Mouse (Mus musculus): ENCODE data around the gene Nprl3.
"Not testable (repeated sequence)": the region's sequence is repeated elsewhere in the genome, so short reads cannot be mapped to it uniquely, and the experiment has no call there.

The Nprl3 gene

DNA sequence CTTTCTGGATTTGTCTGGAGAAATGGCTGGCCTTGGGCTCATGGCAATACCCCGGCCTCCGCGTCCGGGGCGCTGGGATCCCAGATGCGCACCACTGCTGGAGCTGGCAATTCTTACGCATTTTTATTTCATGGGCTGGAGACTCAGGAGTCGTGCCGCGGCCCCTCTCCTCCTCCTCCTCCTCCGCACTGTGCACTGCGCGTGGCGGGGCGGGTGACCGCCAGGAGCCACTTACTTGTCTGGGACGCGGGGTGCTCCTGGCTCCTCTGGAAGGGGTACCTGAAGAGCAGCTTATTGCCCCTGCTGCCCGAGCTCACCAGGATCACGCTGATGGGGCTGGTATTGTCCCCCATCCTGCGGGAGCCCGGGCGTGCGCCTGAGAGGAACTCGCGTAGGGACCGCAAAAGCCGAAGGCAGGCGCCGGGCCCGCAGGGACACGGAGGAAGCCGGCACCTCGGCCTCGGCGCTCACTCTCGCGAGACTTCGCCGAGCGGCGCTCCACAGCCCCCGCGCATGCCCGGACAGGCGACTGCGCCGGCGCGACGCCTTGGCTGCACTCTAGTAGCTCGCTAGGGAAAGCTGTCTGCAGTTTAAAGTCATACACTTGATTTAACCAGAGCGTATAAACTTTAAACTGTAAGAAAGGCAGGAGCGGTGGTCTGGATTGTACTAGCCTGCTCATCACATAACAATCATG lies at the start of gene Nprl3:
Gene Nprl3 (minus strand): TSS at position 520 of the 697 bp plus-strand sequence.
- DNase-seq (ENCODE audit: low read depth, low spot score): peak; percentile 91

DNA sequence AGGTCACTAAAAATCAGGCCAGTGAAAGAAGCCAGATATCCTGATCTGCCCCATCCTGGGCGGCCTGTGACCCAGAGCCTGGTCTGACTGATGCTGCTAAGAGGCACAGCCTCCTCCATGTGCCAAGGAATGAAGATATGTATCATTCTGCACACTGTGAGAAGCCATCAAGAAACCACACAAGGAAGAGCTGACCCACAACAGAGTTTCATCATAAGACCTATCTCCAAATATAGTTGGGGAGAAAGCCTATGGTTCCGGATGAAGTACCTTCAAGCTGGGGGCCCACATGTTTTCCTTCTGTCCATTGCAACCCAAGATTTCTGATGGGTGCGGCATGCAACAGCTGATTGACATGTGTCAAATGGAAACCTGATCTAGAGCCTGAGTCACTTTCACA lies 48.5 kb upstream of the Nprl3 start:
- DNase-seq (ENCODE audit: low read depth, low spot score): no peak

- DNase-seq (ENCODE audit: low read depth, low spot score): no peak
Observed at GRCm38 (mm10) chr11:32309928-32310327, 42.4 kb upstream of the Nprl3 start.

- DNase-seq (ENCODE audit: low read depth, low spot score): no peak
Observed at GRCm38 (mm10) chr11:32309446-32309845, 41.9 kb upstream of the Nprl3 start.

GRCm38 (mm10) chr11:32307006-32307405 lies 39.5 kb upstream of the Nprl3 start:
- no peak for DNase-seq (ENCODE audit: low read depth, low spot score)

DNA sequence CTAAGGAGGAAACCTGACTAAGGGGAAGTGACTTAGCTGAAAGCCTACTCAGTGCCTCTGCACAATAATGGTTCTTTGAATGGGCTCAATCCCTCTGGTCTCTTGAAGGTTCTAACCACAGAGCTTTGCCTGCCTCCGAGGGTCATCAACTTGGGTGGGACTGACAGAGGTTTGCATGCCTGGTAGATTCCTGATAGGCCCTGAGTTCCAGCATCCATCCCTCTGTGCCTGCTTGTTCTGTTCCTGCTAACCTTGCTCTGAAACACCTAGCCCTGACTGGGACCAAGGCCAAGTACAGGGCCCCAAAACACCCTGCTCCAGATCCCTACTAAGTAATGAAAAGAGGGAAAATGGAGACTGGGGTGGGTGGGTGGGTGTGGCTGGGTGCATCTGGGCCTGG lies 35.9 kb upstream of the Nprl3 start:
- no peak for DNase-seq (ENCODE audit: low read depth, low spot score)

DNA sequence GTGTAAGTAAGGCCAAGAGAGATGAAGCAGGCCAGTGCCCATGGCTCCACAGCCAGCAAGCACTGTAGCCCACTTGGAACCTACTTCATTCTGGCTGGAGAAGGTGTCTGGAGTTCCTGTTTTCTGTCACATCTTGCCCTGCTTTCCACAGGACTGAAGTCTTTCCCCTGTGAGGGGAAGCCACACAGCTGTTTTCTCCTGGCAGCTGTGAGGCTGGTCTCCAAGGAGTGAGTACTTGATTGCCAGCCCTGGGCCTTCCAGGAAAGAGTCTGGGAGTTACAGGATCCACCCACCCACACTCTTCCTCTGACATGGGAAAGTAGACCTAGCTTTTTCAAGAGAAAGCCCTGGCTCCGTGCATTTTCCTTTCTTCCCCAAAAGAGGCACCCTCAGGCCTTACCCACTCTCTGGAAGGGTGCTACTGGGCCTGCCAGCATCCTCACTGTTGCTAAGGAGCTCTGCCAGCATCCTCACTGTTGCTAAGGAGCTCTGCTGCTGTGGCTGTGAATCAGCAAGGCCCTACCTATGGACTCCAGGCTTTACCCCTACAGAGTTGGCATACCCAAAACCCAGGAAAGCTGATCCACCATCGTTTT lies 35.4 kb upstream of the Nprl3 start:
- no peak for DNase-seq (ENCODE audit: low read depth, low spot score)

GRCm38 (mm10) chr11:32301506-32301905 lies 34.0 kb upstream of the Nprl3 start:
- DNase-seq (ENCODE audit: low read depth, low spot score): no peak

DNA sequence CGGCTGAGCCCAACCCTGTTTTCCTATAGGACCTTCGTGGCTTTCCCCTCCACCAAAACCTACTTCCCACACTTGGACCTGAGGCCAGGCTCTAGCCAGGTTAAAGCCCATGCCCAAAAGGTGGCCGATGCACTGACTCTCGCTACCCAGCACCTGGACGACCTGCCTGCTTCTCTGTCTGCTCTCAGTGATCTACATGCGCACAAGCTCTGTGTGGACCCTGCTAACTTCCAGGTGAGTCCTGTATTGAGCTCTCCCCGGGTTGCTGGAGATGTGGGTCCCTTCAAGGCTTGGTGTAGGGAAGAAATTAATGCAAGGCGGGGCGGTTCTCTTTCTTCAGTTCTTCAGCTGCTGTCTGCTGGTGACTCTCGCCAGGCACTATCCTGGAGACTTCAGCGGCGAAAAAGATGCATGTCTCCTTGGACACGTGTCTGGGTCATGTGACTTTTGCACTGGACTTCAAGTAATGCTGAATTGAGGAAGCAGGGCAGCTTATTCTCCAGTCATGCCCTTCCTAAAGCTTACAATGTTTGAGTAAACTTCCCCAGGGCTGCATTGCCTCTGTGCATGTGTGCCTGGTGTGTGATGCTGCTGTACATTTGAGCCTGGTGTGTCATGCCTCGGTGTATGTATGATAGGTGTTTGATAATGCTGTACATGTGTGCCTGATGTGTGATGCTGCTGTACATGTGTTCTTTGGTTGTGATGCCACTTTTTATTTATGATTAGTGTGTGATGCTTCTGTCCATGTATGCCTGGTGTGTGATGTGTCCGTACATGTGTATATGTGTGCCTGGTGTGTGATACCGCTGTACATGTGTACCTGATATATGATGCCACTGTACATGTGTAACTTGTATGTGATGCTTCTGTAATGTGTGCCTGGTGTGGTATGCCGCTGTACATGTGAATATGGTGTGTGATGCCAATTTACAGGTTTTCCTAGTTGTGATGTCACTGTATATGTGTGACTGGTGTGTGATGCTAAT lies 33.1 kb upstream of the Nprl3 start:
- no peak for DNase-seq (ENCODE audit: low read depth, low spot score)

- not testable (repeated sequence) for DNase-seq (ENCODE audit: low read depth, low spot score)
Observed at GRCm38 (mm10) chr11:32299865-32300264, 32.4 kb upstream of the Nprl3 start, which contains the start of gene Hbq1a. Hbq1a (plus strand) TSS chr11:32300069.

- no peak for DNase-seq (ENCODE audit: low read depth, low spot score)
Observed at GRCm38 (mm10) chr11:32298532-32298918, 31.0 kb upstream of the Nprl3 start.

DNA sequence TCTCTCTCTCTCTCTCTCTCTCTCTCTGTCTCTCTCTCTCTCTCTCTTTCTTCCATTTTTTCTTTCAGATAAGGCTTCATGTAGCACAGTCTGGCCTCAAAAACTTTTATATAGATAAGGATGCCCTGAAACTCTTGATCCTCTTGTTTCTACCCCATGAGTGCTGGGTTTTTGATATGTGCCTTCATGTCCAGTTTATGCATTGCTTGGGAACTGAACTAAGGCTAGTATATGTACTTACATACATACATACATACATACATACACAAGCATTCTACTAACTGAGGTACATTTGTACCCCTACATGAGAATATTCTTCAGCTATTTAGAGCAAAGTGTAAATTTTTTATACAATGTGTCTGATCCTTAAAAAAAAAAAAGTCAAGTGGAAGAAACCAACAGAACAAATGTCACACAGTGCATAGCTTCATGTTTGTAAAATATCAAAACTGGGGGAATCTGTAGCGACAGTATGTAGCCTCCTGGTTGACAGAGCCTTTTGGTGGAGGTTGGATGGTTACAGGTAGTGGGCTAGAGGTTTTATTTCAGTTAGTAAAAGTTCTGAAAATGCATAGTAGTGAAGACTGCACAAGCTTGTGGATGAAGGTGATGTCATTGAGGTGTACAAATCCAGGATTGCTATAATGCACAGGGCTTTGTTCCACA lies 30.5 kb upstream of the Nprl3 start:
- DNase-seq (ENCODE audit: low read depth, low spot score): no peak

DNA sequence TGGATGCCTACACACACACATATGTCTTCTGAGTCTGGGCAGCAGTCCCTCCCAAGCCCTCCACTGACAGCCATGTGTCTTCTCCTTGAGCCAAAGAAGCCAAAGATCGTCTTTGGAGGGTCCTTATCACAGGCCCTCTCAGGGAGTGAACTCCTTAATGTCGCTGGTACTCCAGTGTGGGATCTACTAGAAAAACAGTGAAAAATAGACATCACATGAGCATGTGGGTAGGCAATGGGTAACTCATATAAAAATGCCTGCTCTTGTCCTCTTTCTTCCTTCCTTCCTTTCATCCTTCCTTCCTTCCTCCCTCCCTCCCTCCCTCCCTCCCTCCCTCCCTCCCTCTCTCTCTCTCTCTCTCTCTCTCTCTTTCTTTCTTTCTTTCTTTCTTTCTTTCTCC lies 29.9 kb upstream of the Nprl3 start:
- not testable (repeated sequence) for DNase-seq (ENCODE audit: low read depth, low spot score)

DNA sequence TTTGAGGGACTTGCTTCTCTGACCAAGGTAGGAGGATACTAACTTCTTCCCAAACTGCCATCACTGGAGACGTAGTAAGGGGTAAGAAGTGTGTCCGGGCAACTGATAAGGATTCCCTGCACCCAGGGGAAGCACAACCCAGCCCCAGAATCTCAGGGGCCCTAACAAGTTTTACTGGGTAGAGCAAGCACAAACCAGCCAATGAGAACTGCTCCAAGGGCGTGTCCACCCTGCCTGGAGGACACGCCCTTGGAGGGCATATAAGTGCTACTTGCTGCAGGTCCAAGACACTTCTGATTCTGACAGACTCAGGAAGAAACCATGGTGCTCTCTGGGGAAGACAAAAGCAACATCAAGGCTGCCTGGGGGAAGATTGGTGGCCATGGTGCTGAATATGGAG lies 28.7 kb upstream of the Nprl3 start, which contains the start of gene Hba-a2:
Gene Hba-a2 (plus strand): TSS at position 287 of the 400 bp plus-strand sequence.
- DNase-seq (ENCODE audit: low read depth, low spot score): not testable (repeated sequence)

DNA sequence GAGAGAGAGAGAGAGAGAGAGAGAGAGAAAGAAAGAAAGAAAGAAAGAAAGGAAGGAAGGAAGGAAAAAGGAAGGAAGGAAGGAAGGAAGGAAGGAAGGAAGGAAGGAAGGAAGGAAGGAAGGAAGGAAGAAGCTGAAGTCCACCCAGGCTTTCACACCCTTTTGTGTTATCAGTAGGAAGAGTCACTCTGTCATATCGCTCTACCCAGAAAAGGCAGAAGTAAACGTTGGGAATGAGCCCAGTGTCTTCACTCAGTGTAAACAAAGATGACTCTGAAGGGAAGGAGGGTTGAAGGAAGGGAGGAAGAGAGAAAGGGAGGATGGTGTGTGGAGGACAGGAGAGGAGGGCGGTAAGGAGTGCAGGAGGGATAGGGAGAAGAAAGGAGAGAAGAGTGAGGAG lies 26.0 kb upstream of the Nprl3 start:
- not testable (repeated sequence) for DNase-seq (ENCODE audit: low read depth, low spot score)

- DNase-seq (ENCODE audit: low read depth, low spot score): not testable (repeated sequence)
Observed at GRCm38 (mm10) chr11:32292819-32293218, 25.3 kb upstream of the Nprl3 start.

DNA sequence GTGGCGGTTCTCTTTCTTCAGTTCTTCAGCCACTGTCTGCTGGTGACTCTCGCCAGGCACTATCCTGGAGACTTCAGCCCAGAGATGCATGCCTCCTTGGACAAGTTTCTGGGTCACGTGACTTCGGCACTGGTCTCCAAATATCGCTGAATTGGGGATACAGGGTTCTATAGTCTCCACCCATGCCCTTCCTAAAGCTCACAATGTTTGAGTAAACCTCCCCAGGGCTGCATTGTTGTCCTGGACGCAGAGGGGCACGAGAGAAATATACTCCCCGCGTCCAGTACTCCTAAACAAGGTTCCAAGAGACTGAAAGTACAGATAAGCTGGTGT lies 20.0 kb upstream of the Nprl3 start:
- DNase-seq (ENCODE audit: low read depth, low spot score): no peak

DNA sequence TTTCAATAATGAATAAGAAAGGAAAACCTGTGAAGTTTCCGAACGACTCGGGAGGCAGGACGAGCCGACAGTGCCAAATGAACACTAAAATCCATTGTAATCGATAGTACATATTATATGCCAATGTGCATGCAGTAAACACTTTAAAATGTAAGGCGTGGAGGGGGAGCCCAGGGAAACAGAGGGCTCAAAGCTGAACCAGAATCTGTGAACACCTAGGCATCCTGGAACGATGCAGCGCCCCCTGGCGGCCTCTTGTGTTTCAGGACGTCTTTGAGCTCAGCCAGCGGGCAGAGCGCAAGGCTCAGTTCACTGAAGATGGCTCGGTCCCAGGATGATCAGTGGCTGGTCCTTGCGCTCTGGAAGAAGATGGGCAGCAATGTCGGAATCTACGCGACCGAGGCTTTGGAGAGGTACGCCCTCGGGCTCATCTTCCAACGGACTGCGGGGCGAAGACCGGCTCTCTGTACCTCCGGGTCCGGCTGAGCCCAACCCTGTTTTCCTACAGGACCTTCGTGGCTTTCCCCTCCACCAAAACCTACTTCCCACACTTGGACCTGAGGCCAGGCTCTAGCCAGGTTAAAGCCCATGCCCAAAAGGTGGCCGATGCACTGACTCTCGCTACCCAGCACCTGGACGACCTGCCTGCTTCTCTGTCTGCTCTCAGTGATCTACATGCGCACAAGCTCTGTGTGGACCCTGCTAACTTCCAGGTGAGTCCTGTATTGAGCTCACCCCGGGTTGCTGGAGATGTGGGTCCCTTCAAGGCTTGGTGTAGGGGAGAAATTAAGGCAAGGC lies 19.4 kb upstream of the Nprl3 start, which contains the start of gene Hbq1b:
Gene Hbq1b (plus strand): TSS at position 271 of the 798 bp plus-strand sequence.
- DNase-seq (ENCODE audit: low read depth, low spot score): peak; percentile 51

- DNase-seq (ENCODE audit: low read depth, low spot score): not testable (repeated sequence)
Observed at GRCm38 (mm10) chr11:32285887-32286286, 18.4 kb upstream of the Nprl3 start.

DNA sequence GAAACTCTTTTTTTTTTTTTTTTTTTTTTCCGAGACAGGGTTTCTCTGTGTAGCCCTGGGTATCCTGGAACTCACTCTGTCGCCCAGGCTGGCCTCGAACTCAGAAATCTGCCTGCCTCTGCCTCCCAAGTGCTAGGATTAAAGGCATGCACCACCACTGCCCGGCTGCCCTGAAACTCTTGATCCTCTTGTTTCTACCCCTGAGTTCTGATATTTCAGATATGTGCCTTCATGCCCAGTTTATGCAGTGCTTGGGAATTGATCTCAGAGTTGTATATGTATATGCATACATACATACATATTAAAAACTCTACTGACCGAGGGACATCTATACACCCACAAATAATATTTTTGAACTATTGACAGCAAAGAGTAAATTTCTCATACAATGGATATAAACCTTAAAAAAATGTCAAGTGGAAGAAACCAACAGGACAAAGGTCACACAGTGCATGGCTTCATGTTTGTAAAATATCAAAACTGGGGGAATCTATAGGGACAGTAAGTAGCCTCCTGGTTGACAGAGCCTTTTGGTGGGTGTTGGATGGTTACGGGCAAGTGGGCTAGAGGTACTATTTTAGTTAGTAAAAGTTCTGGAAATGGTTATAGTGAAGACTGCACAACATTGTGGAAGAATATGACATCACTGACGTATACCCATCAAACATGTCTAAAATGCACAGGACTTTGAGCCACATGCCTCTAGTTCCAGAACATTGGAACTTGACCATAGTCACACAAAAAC lies 17.7 kb upstream of the Nprl3 start:
- DNase-seq (ENCODE audit: low read depth, low spot score): no peak
